Mouse (Mus musculus) intestine, postnatal 0 days (tissue): ENCODE results near the gene Stambp. TPM values are rescaled to one million over a fixed set of nuclear protein-coding genes. Genes with fewer than 3 reads are reported as not detected.

Experiments used
- ATAC-seq: fragments of 200-750 bp; cut with Nextera tagmentation; 2 replicates; pipeline ENCODE4 v1.8.0; 2017; ENCODE audit warnings: mild to moderate bottlenecking, moderate TSS enrichment, moderate library complexity
- H3K27ac ChIP-seq: fragments of 300-500 bp; sonication (generic); 2 replicates; pipeline ENCODE4 v1.5.1; 2014; ENCODE audit warnings: mild to moderate bottlenecking, low read depth, low read length, moderate library complexity
- H3K27me3 ChIP-seq: fragments of 300-500 bp; sonication (generic); replicated peaks from 2 replicates; pipeline ENCODE4 v1.6.1; 2014; ENCODE audit warnings: low read length, mixed read lengths; ENCODE audit not compliant: control insufficient read depth, insufficient read depth
- H3K36me3 ChIP-seq: fragments of 300-500 bp; sonication (generic); 2 replicates; pipeline ENCODE4 v1.6.1; 2014; ENCODE audit warnings: mild to moderate bottlenecking, moderate library complexity; ENCODE audit not compliant: control insufficient read depth, insufficient read depth
- H3K4me1 ChIP-seq: fragments of 300-500 bp; sonication (generic); replicated peaks from 2 replicates; pipeline ENCODE4 v1.6.1; 2014; ENCODE audit warnings: antibody characterized with exemption, low read length, mixed read lengths; ENCODE audit not compliant: control insufficient read depth, insufficient read depth
- H3K4me2 ChIP-seq: fragments of 300-500 bp; sonication (generic); replicated peaks from 2 replicates; pipeline ENCODE4 v1.6.1; 2014; ENCODE audit warnings: low read depth, mild to moderate bottlenecking, moderate library complexity
- H3K4me3 ChIP-seq: fragments of 300-500 bp; sonication (generic); 2 replicates; pipeline ENCODE4 v1.5.1; 2014; ENCODE audit warnings: low read depth, low read length
- H3K9ac ChIP-seq: fragments of 300-500 bp; sonication (generic); 2 replicates; pipeline ENCODE4 v1.6.1; 2014; ENCODE audit warnings: mild to moderate bottlenecking, low read depth, low read length
- H3K9me3 ChIP-seq: fragments of 300-500 bp; sonication (generic); 2 replicates; pipeline ENCODE4 v1.6.1; 2016; ENCODE audit warnings: mixed run types; ENCODE audit not compliant: control insufficient read depth
- CTCF ChIP-seq: sonication (generic); IDR thresholded peaks from 2 replicates; pipeline ENCODE4 v1.5.1; 2016; ENCODE audit warnings: low read depth, mild to moderate bottlenecking, control low read depth, antibody characterized with exemption, moderate library complexity
- WGBS: fragments of 180-500 bp; shearing (Covaris S2); extraction: QIAGEN DNeasy Blood & Tissue Kit; methylation state at CpG from one replicate; pipeline ENCODE4 v1.1.7; 2014; 5-methylcytosine and 5-hydroxymethylcytosine counted together
- polyA plus RNA-seq: library from polyadenylated mRNA; unstranded; fragments of >200 nt; fragmentation: Nextera tagmentation; extraction: Ambion mirVana; gene quantifications from 2 replicates; pipeline ENCODE4 v1.2.1, GENCODE M21; 2015

The Stambp gene
- polyA plus RNA-seq, 1 experiment from 2014 or later: 24.9 TPM

DNA sequence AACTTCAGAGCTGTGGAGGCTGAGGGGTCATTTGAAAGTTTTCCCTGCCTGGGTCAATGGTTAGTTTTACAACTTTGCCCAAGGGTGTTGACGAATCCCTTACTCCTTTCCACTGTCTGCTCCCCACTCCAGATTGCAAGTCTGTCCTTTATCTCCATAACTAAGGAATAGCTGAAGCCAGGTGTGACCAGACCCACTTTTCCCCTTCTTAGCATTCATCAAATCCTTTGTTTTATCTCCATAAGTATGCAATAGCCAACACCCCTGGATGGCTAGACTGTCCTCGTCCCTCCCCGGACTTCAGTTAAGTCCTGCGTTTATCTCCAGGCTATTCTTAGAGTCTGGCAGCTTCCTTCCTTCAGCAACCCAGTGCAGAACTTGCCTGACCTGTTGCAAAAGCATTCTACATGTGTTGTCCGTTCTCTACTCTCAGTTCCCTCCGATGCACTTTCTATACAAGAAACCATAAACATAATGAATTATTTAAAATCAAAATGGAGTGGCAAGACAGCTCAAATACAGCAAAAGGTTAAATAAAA is 27.2 kb upstream of the Stambp start:
- H3K4me1 ChIP-seq: no peaks in the 10 kb centered on the region
- no peak overlapping the region for H3K27ac ChIP-seq
- no peak for TF ChIP-seq CTCF
- H3K36me3 ChIP-seq: no peaks in the 10 kb centered on the region
- WGBS: 52% methylated on average over 6 of the region's 6 CpGs
- H3K4me2 ChIP-seq: no peak overlapping the region
- ATAC-seq: no peak
- no peaks in the 10 kb centered on the region for H3K27me3 ChIP-seq
- no peak overlapping the region for H3K4me3 ChIP-seq
- H3K9ac ChIP-seq: no peak overlapping the region
- no peaks in the 10 kb centered on the region for H3K9me3 ChIP-seq

DNA sequence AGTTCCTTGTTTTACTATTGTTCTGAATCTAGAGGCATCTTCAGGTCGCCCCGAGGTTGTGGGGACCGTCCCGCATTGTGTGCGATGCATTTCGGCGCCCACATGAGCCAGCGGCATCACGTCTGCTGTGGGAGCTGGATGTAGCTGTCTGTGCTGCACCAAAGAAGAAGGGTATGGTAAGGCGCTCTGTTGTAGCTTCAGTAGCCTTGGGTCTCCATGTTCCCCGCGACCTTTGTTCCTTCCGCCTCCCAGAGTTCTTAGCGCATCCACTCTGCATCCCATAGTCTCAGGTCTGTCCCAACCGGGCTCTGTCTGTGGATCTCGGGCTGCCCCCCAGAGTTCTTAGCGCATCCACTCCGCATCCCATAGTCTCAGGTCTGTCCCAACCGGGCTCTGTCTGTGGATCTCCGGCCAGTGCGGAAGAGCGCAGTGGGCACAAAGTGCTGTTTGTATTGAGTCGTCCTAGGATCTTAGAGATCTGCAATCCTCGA is 26.6 kb upstream of the Stambp start:
- Histone ChIP-seq H3K4me2 (peak overlapping the region; percentile 59), H3K27me3 (no peaks in the 10 kb centered on the region), H3K4me1 (no peaks in the 10 kb centered on the region), H3K9ac (no peak overlapping the region), H3K9me3 (no peaks in the 10 kb centered on the region), H3K36me3 (no peaks in the 10 kb centered on the region), H3K27ac (no peak overlapping the region), H3K4me3 (peak overlapping the region; percentile 27)
- 37% methylated on average over 24 of the region's 24 CpGs for WGBS
- ATAC-seq: no peak
- no peak for TF ChIP-seq CTCF

DNA sequence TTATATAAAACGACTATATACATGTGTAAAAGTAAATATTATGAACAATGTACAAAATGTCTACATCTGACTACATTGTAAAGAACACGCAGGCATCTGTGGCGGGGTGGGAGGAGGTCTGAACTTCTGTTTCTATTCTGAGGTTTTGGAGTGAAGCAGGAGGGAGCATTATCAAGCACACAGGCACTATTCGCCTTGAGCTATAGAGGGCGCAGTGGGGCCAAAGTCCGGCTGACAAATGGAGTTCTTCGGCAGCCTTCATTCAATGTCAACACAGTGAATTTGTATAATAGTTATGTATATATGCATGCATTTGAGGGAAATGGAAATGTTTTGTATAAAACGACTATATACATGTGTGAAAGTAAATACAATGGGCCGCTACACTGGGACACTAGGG is 26.1 kb upstream of the Stambp start:
- no peaks in the 10 kb centered on the region for H3K9me3 ChIP-seq
- H3K4me2 ChIP-seq: peak overlapping the region; percentile 59
- H3K9ac ChIP-seq: no peak overlapping the region
- no peak overlapping the region for H3K27ac ChIP-seq
- ATAC-seq: no peak
- peak overlapping the region; percentile 27 for H3K4me3 ChIP-seq
- TF ChIP-seq CTCF: peak; percentile 76
- H3K36me3 ChIP-seq: no peaks in the 10 kb centered on the region
- no peaks in the 10 kb centered on the region for H3K27me3 ChIP-seq
- WGBS: 8% methylated on average over 9 of the region's 9 CpGs
- H3K4me1 ChIP-seq: no peaks in the 10 kb centered on the region

DNA sequence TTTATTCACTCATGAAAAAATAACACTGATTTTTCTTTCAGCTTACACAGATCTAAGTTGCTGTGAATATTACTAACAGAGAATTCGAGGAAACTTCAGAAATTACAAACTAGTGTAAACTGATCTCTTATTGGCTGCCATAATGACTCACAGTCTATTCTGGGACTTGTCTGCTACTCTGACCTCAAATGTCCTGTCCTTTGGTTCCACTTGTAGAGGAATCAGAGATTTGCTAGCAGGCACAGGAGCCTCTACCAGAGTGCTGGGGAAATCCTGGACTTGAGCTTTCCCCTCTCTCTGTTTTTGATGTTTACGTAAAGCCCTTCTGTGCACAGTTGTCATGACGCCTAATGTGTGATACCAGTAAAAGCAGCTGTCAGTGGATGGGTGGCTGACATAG is 25.5 kb upstream of the Stambp start:
- no peak for TF ChIP-seq CTCF
- WGBS: 45% methylated on average over 3 of the region's 3 CpGs
- no peak overlapping the region for H3K27ac ChIP-seq
- ATAC-seq: no peak
- no peaks in the 10 kb centered on the region for H3K4me1 ChIP-seq
- no peak overlapping the region for H3K4me3 ChIP-seq
- H3K27me3 ChIP-seq: no peaks in the 10 kb centered on the region
- H3K9ac ChIP-seq: no peak overlapping the region
- H3K4me2 ChIP-seq: no peak overlapping the region
- no peaks in the 10 kb centered on the region for H3K9me3 ChIP-seq
- no peaks in the 10 kb centered on the region for H3K36me3 ChIP-seq

DNA sequence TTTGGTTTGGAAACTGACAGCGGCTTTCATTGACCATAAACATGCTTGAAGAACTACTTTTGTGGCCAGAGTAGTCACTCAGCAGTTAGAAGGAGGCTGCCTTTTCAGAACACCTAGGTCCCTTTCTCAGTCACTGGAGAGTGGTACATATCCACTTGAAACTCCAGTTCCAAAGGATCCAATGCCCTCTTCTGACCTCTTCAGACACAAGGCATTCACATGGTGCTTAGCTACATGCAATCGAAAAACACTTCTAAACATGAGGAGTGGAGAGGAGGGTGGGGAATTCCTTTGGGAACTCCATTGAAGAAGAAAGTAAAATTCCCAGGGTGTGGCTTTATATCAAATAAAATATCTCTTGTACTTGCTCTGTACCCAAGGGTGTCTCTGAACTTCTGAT is 22.5 kb upstream of the Stambp start:
- WGBS: 87% methylated on average over 2 of the region's 2 CpGs
- Histone ChIP-seq H3K9ac (no peak overlapping the region), H3K27me3 (no peaks in the 10 kb centered on the region), H3K4me1 (no peaks in the 10 kb centered on the region), H3K4me3 (no peak overlapping the region), H3K4me2 (no peak overlapping the region), H3K27ac (no peak overlapping the region), H3K9me3 (no peaks in the 10 kb centered on the region), H3K36me3 (no peaks in the 10 kb centered on the region)
- no peak for ATAC-seq
- TF ChIP-seq CTCF: no peak

DNA sequence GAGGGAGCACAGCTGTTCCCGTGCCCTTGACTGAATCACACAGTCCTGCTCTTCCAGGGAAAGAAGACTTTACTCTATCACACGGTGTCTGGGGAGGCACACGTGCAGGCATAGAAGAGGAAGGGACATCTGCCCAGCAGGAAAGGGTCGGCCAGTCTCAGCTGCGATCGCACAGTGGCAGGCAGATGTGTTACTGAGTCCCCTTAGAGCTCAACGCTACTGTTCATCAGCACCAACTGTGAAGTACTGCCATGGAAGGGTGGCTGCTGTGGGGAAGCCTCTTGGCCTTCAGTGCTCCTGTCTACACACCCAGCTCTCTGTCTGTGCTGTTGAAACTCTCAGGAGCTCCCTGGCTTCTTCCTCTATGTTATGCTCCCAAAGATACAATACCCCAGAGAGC is 21.4 kb upstream of the Stambp start:
- H3K9ac ChIP-seq: no peak overlapping the region
- H3K27me3 ChIP-seq: no peaks in the 10 kb centered on the region
- H3K4me2 ChIP-seq: no peak overlapping the region
- H3K9me3 ChIP-seq: no peaks in the 10 kb centered on the region
- no peak for TF ChIP-seq CTCF
- no peaks in the 10 kb centered on the region for H3K4me1 ChIP-seq
- WGBS: 66% methylated on average over 7 of the region's 7 CpGs
- H3K36me3 ChIP-seq: no peaks in the 10 kb centered on the region
- no peak for ATAC-seq
- no peak overlapping the region for H3K4me3 ChIP-seq
- no peak overlapping the region for H3K27ac ChIP-seq

DNA sequence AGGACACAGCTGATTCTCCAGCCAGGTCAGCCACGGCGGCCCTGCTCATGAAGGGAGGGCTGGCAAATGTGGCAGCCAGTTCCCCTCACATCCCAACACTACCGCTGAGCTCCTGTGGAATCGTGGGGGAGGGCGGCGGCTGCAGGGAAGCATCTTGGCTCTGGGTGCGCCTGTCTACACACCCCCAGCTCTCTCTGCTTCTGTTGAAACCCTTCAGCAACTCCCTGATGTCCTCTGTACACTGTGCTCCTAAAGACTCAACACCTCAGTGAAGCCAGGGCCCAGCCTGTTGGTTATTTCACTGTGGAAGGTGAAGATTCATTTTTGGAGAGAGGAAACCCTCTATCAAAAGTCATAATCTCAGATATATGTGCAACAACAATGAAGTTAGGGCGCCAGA is 19.5 kb upstream of the Stambp start:
- Histone ChIP-seq H3K4me2 (no peak overlapping the region), H3K4me3 (no peak overlapping the region), H3K9me3 (no peaks in the 10 kb centered on the region), H3K36me3 (no peaks in the 10 kb centered on the region), H3K27ac (no peak overlapping the region), H3K27me3 (no peaks in the 10 kb centered on the region), H3K9ac (no peak overlapping the region), H3K4me1 (no peaks in the 10 kb centered on the region)
- no peak for TF ChIP-seq CTCF
- WGBS: 71% methylated on average over 8 of the region's 8 CpGs
- ATAC-seq: no peak
